Mouse (Mus musculus) frontal cortex, postnatal 10 days (tissue): ENCODE measurements at regions not wholly inside any gene's neighbourhood (a gene's known extent, or its start where the extent isn't known, plus 50 kb on each side); places are given as distances from the start of the nearest gene placed in this dataset.

Experiments used
- DNase-seq, 2 experiments: peaks; one replicate each; pipeline ENCODE4 v3.0.0; 2022; ENCODE audit warnings: low spot score in 2 of 2, mixed read lengths in 1 of 2

DNA sequence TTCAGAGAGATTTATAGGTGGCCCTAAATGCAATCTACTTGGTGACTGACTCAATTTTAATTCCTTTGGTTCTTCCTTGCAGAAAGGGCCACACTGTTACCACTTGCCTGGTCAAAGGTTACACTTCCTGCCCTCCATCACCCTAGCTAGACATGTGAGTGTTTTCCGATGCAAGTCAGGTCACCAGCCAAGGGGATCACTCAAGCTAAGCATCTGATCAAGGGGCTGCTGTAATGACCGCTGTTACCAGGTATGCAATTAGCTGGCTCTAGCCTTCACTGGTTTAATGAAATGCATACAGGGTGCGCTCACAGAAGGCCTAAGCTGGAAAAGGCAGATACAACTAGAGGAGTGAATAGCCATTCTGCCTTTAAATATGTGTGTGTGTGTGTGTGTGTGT, 105.1 kb downstream of the Mtx2 start:
- DNase-seq, result no peak

DNA sequence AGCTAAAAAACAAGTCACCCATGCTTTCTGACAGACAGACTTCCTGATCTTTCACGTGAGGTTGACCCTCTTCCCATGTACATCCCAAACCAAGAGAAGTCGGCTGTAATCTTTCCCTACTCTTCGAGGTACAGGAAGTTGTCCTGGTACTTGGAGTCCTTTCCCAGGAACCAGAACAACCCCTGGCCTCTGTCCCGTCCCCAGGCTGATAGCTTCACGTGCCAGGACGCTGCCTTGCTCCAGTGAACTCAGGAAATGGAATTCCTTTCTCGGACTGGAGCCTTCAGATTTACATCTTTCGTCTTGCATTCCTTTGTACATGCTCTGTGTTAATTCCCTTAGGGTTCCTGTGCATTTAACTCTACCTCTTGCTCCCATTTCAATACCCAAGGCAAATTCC, 107.6 kb downstream of the Mtx2 start:
- DNase-seq, result no peak

DNA sequence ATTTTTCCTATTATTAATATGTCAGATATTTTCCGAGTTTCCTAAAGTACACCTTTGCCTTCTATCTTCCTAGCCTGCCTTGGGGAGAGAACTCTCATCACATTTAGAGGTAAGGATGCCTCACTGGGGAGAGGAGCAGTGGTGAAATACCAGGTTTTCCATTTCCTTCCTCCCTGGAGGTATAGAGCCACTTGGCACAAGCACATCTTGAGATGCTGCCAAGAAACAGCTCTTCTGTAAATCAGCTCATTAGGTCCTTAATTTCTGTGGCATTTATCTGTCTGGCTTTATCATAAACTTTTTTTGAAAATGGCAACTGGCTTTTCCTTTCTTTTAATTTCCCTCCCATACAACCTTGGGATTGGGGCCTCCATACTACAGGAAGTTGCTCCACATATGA, 108.2 kb downstream of the Mtx2 start:
- no peak for DNase-seq

GRCm38 (mm10) chr2:74938711-74939110, 113.1 kb downstream of the Mtx2 start:
- no peak for DNase-seq

DNA sequence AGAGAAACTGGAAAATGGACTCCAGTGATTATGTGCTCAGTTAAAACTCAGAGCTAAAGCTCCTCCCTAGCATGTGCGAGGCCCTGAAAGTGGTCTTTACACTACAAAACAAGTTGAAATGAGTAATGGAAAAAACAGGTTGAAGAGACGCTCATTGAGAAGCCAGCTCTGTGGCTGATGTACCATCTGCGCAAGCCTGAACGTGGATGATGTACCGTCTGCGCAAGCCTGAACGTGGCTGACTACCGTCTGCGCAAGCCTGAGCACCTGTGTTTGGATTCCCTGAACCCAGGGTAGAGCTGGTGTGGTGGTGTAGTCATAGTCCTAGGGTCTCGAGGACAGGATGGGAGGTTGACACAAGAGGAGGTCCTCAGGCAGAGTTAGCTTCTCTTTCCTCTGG, 116.4 kb downstream of the Mtx2 start:
- DNase-seq, result no peak

- no peak for DNase-seq
Observed at GRCm38 (mm10) chr2:74942611-74943198, 117.1 kb downstream of the Mtx2 start.

- no peak for DNase-seq
Observed at GRCm38 (mm10) chr2:74945185-74945749, 119.7 kb downstream of the Mtx2 start.

DNA sequence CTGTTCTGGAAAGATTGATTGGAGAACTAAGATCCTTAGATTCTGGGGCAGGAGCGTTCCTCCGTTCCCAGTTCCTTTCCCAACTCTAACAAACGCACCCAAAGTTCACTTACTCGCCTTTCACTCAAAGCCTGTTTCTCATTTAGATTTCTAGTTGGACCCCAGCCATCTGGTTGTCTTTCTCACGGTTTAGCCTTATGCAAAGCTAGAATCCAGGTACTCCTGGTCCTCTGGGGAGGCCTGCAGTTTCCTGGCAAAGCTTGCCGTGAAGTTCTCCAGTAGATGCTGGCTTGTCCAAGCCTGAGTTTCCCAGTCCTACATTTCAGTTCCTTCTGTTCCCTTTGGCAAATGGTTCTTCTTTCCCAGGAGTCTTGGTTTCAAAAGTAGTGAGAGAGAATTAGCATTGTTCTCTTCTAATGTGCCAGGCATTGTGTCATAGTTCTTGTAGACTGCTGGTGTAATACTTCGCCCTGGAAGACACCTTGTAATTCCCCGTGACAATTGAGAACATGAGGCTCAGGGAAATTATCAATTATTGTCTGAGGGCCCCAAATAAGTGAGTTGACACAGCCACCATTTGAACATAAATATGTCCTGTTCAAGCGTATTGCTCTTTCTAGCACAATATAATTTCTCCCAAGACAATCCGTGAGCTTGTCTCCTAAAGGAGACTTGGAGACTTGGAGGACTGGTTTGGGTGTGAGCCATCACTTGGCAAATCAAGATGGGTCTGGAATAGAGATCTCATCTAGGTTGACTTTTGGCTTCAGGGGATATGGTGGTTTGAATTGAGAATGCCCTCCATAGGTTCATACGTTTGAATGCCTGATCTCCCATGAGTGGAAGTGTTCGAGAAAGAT, 126.0 kb downstream of the Mtx2 start:
- no peak for DNase-seq

DNA sequence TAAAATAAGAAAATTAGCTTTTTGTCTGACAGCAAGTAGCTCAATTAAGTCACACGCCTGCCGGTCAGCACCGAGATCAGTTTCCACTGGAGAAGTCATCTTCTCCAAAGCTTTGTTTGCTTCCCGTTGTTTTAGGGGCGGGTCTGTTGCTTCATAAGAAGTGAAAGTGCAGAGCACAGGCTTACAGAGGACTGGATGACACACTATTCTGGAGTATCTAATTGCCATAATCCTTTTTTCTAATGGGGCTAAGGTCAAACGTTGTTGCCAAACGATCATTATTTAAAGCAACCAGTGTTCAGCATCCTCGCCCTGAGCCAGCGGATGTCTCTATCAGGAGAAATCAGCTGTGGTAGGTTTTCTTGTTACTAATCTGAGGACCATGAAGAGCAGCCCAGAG, 128.5 kb downstream of the Mtx2 start:
- no peak for DNase-seq

DNA sequence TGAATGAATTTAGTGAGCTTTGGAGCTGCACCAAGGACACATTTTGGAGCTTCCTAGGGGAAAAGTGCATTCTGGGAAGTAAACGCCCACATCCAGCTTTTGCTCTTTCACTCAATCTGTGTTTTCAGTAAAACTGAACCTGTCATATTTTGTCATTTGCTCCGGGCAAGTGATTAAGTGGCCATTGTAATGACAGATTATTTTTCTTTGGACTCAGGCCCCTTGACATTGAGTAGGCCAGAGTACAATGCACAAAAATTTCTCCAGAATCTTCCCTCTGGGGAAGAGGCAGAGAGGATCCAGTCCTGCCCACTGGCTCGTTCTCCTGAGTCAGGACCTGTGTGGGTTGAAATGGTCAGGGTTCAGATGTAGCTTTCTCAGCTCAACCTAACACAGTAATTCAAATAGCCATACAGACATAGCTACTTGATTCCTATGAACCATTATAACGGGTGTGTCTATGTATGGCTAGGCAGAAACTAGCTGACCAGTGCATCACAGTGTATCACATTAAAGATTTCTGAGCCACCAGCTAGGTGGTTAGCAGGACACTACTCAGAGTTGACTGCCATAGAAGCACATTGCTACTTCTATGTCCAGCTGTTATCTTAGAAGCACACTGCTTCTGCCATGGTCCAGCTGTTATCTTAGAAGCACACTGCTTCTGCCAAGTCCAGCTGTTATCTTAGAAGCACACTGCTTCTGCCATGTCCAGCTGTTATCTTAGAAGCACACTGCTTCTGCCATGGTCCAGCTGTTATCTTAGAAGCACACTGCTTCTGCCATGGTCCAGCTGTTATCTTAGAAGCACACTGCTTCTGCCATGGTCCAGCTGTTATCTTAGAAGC, 129.9 kb downstream of the Mtx2 start:
- DNase-seq, result no peak

GRCm38 (mm10) chr2:74956129-74956450, 130.5 kb downstream of the Mtx2 start:
- DNase-seq, result no peak

DNA sequence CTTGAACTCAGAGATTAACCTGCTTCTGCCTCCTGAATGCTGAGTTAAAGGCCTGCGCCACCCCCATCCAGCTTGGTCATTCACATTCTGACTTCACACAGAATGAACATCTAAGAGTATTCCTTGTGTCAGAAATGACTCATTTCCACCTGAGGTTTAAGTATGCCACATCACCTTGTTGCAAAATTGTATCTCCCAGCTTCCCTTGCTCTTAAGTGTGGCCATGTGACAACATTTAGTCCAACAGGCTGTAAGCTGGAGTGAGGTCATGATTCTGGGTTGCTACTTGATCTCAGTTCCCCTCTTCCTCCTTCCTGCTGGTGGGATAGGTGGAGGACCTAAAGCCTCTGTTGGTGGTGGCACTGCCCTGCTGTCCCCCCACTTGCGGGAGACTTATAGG, 131.0 kb downstream of the Mtx2 start:
- DNase-seq, result no peak

DNA sequence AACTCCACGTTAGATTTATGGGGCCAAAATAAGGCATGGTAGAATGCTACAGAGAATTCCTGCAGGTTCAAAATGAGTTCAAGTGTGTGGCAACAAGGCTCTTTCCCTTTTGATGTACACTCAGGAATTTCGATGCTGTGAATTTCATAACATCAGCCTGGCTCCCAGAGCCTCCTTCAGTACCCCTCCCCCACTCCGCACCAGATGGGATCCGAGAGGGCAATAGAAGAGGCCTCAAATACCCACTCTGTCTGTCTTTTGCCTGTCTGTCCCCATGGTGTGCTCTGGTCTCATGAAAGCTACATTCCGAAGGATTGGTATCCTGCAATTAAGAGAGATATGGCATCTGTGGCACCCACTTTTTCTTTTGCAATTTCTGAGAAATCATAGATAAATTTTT, 134.3 kb downstream of the Mtx2 start:
- no peak for DNase-seq

DNA sequence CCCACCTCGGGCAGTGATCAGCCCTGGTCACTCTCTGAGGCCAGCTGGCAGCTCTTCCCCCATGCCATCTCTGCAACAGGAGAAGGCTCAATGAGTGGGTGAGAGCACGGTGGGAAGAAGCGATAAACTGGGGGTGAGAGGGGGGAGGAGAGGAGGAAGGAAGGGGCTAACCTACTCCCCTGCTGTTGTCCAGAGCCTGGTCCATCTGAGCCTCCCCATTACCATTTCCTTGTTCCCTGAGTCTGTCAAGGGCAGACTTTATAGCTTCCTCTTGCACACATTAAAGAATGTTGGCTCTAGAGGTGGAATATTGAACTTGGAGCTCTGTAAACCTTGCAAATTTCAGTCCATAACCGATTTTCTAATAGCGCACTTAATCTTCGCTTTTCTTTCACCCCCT, 136.8 kb downstream of the Mtx2 start:
- DNase-seq, result no peak

GRCm38 (mm10) chr2:74964360-74964759, 138.8 kb downstream of the Mtx2 start:
- peak; percentile 35 to 73 for DNase-seq

DNA sequence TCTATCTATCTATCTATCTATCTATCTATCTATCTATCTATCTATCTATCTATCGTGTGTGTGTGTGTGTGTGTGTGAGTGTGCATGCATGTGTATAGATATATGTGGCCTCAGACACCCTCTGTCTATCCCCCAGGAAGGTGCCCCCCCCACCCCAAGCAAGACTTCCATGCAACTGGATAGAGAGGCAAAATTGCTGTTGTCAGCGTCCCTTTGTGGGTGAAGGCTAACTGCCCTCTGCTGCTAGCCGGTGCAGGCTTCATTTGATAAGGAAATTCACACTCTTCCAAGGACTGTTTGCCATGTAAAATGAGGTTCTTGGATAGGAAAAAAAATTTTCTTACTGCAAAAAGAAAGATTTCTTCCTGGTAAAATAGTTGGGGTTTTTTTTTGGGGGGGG, 139.4 kb downstream of the Mtx2 start:
- DNase-seq, result no peak

DNA sequence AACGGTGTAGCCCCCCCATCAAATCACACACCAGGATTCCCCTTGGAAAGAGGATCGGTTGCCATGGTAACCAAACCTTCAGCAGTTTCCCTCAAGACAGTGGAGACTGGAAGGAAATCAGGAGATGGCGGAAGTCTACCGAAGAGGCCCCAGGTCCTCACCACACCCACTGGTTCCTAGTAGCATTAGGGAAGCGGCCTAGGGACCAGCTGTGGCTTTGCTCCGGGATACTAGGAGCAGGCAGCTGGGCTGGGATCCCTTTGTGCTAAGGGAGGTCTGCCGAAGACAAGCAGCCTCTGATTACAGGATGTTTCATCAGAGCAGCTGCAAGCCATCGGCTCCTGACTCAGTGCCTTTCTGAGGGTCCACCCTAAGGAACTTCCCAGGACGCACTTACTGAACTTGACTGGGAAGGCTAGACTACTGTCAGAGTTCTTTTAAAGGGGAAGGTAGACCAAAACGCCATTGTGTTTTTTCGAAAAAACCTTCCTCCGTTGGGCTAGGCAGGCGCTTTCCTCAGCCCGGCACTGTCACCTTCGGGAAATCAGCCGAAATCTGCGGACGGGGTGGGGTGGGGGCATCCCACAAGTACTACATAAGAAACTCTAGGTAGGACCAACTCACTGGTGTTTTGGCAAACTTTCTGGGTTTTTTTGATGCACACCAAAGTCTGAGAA, 139.9 kb downstream of the Mtx2 start:
- peak; percentile 11 to 19 for DNase-seq

DNA sequence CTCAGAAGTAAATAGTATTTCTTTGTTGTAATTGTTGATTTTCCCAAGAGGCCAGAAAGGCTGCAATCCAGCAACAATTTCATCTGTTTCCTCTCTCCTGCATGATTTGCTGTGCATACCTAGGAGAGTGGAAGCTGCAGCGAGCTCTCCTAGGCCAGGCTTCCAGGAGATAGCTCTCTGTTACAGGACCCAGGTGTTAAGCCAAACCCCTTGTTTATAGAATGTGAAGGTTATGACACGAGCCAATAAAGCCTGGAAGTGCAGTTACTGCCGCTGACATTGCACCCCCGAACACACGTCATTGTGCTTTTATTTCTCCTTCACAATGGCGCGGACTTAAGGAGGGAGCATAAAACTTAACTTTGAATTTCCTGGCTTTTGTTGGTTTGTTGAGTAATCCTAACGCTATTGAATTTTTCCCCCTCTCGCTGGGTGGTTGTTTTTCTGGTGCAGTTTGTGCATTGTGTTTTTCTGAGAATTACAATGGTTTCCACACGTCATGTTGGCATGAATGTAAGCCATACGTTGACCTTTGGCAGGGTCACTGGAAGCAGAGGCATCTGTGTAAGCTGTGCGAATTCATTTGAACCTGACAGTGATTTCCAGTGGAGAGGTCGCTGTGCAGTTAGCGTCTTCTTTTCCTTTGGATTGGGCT, 145.1 kb downstream of the Mtx2 start:
- no peak for DNase-seq

DNA sequence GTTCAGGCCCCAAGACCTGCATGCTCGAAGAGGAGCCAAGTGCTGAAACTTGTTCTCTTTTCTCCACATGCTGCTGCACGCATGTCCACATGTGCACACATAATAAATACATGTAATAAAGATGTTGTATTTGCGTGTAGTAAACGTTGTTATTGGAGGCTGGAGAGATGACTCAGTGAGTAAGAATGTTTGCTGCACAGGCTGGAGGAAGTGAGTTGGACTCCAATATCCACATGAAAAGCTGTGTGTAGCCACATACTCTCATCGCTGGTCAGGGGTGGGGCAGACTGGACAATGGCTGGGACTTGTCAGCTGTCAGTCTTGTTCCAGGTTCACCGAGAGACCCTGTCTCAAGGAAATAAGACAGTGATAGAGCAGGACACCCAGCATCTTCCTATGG, 147.8 kb downstream of the Mtx2 start:
- DNase-seq, result no peak

DNA sequence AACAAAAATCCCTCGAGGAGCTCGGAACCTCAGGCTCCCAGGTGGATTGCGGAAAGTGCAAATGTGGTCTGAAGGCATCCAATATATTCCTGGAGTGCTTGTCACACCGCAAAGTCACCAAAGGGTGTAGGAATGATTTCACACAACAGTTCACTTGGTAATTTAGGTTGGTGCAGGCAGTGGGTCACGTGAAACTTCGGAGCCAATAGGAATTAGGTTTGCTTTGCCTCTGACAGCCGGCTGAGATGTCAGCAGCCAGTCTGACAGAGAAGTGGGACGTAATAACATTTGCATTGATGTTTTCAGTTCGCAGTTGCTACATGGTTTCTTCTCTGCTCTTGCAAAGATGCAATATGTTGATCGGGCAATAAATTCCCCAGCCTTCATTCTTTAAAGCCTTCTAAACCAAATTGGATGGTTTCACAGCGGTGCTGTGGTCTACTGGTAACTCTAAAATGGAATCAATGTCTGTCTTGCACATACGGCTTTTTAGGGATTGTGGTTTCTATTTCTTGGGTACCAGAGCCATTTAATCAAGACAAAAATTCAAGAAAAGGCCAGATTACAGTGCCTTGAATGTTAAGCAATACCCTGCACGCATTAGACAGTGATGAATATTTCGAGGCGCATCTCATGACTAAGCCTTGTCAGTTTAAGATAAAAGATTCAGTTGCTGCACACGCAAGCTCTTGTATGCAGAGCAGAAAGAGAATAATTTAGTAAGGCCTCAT, 149.2 kb downstream of the Mtx2 start:
- peak; percentile 10 to 15 for DNase-seq

DNA sequence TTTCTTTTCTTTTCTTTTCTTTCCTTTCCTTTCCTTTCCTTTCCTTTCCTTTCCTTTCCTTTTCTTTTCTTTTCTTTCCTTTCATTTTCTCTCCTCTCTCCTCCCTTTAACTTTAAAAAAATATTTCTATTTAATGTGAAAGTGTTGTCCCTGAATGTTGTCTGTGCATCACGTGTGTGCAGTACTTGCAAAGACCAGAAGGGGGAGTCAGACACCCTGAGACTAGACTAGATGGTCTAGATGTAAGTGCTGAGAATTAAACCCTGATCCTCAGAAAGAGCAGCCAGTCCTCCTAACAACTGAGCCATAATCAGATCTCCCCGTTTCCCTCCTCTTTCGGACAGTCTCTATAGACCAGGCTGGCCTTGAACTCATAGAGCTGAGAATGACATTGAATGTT, 151.7 kb downstream of the Mtx2 start:
- no peak for DNase-seq
